Mouse (Mus musculus) ES-E14 (cell line): ENCODE data around the gene Thap11. TPM values are rescaled to one million over a fixed set of nuclear protein-coding genes. Genes with fewer than 3 reads are reported as not detected.

Experiments used
- DNase-seq: peaks from one replicate; pipeline ENCODE4 v3.0.0-alpha.2; 2013; ENCODE audit warnings: low read depth, low spot score
- H3K27ac ChIP-seq: 2 replicates; pipeline ENCODE4 v1.5.1; 2012; ENCODE audit warnings: low read depth, mild to moderate bottlenecking, low read length, moderate library complexity, mixed read lengths; ENCODE audit not compliant: poor library complexity, insufficient read depth, severe bottlenecking
- H3K36me3 ChIP-seq: 2 replicates; pipeline ENCODE4 v1.6.1; 2012; ENCODE audit warnings: mild to moderate bottlenecking, low read length, moderate library complexity, mixed read lengths; ENCODE audit not compliant: control insufficient read depth, poor library complexity, insufficient read depth, severe bottlenecking
- H3K4me1 ChIP-seq, 2 experiments: fragments of 150-350 bp in 1 of 2; sonication (generic) in 1 of 2; 2 replicates each; pipeline ENCODE4 v1.6.1; 2012; ENCODE audit warnings: low read length in 2 of 2, mild to moderate bottlenecking in 1 of 2, mixed read lengths in 1 of 2; ENCODE audit not compliant: control insufficient read depth in 2 of 2, insufficient read depth in 2 of 2, poor library complexity in 1 of 2
- H3K4me3 ChIP-seq, 2 experiments: fragments of 150-350 bp in 1 of 2; sonication (generic) in 1 of 2; 2 replicates each; pipeline ENCODE4 v1.5.1; 2012; ENCODE audit warnings: low read length in 2 of 2, low read depth in 1 of 2, mild to moderate bottlenecking in 1 of 2, mixed read lengths in 1 of 2; ENCODE audit not compliant: insufficient read depth in 1 of 2, poor library complexity in 1 of 2, severe bottlenecking in 1 of 2
- H3K9ac ChIP-seq: 2 replicates; pipeline ENCODE4 v1.6.1; 2012; ENCODE audit warnings: low read depth, mild to moderate bottlenecking, low read length, mixed read lengths; ENCODE audit not compliant: poor library complexity, insufficient read depth, severe bottlenecking
- H3K9me3 ChIP-seq: fragments of 150-350 bp; sonication (generic); 2 replicates; pipeline ENCODE4 v1.6.1; 2012; ENCODE audit warnings: low read depth, mild to moderate bottlenecking, low read length; ENCODE audit not compliant: control insufficient read depth, insufficient read depth
- CHD2 ChIP-seq: IDR thresholded peaks from 2 replicates; pipeline ENCODE4 v1.6.1; 2014; ENCODE audit warnings: mild to moderate bottlenecking, low read depth, low read length, inconsistent platforms
- HCFC1 ChIP-seq: IDR thresholded peaks from 2 replicates; pipeline ENCODE4 v1.6.1; 2012; ENCODE audit warnings: low read length, inconsistent platforms, borderline replicate concordance; ENCODE audit not compliant: insufficient read depth
- MAFK ChIP-seq: IDR thresholded peaks from 2 replicates; pipeline ENCODE4 v1.6.1; 2014; ENCODE audit warnings: mild to moderate bottlenecking, low read depth, low read length, inconsistent platforms; ENCODE audit not compliant: insufficient read depth
- ZC3H11A ChIP-seq: IDR thresholded peaks from 2 replicates; pipeline ENCODE4 v1.6.1; 2012; ENCODE audit warnings: low read depth, mild to moderate bottlenecking, inconsistent platforms, low read length, borderline replicate concordance
- ZNF384 ChIP-seq: IDR thresholded peaks from 2 replicates; pipeline ENCODE4 v1.6.1; 2012; ENCODE audit warnings: low read depth, low read length, inconsistent platforms
- in situ Hi-C, 2 experiments: fragments of 600-800 bp; cut with MboI; formaldehyde crosslinking; loops; one replicate each; pipeline ENCODE4 v1.15.1; 2025; ENCODE audit warnings: low sequenced_read_pairs in 2 of 2, inconsistent platforms in 1 of 2; ENCODE audit not compliant: unreplicated experiment in 2 of 2
- total RNA-seq: library from RNA; depleted of rRNA; stranded (reverse); fragments of 300-350 nt; gene quantifications from 2 replicates; pipeline ENCODE4 v1.2.3, GENCODE M21; 2012

Gene Thap11
- total RNA-seq, 1 experiment = 52.5 TPM

DNA sequence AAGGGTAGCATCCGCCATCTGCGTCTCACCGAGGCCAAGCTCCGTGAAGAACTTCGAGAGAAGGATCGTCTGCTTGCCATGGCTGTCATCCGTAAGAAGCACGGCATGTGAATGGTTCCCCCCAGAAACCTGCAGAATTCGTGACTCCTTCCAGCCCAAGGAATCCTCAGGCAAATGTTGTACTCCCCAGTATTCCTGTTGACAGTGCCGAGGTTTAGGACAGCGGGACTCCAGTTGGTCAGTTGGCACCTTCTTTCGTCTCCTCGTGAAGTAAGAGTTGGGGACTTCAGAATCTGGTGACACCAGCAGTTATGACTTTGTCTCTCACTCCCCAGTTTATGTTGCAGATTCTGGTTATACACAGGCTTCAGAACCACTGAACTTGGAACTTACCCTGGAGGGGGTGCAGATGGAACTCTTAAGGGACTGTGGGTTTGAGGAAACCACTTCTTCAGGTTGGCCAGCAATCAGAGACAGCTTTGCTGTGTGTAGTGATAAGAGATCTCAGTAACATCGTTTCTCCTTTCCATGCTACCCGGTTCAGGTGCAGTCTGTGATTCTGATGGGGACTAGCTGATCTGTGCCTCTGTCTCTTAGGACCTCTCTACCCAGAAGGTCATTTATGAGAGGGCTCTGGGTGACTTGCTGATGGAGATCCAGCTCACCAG lies 1.4 kb downstream of the Thap11 start:
- DNase-seq = no peak
- peaks cover 4 to 7% of the 10 kb centered on the region in 2 experiments; a peak in 3 of 4 replicates for H3K4me1 ChIP-seq
- no peak overlapping the region for H3K27ac ChIP-seq
- TF ChIP-seq HCFC1 = no peak
- H3K4me3 ChIP-seq = peak overlapping the region; percentile 91 to 98
- 0 out of 2 replicates have a peak, but pooled peaks cover 3% of the 10 kb centered on the region for H3K36me3 ChIP-seq
- H3K9me3 ChIP-seq = no peaks in the 10 kb centered on the region
- peak overlapping the region; percentile 97 for H3K9ac ChIP-seq
- in situ Hi-C loops = no loop called here

DNA sequence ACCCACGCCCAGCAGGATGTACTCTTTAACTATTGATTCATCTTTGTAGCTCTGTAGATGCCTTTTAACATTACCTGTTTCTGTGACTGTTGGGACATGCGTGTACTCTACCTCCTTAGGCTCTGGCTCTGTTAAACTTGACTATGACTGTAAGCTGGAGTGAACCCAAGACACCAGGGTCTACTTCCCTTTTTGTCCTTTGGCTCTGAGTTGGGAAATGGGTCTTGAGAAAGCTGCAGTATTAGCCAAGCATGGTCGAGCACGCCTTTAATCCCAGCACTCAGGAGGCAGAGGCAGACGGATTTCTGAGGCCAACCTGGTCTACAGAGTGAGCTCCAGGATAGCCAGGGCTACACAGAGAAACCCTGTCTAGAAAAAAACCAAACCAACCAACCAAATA lies 3.6 kb downstream of the Thap11 start:
- in situ Hi-C loops = no loop called here
- Histone ChIP-seq H3K36me3 (0 out of 2 replicates have a peak, but pooled peaks cover 4% of the 10 kb centered on the region), H3K27ac (no peak overlapping the region), H3K9me3 (no peaks in the 10 kb centered on the region), H3K4me3 (no peak overlapping the region), H3K4me1 (peaks cover 11 to 13% of the 10 kb centered on the region in 2 experiments), H3K9ac (no peak overlapping the region; the same call in 1 of the 2 replicates)
- no peak for TF ChIP-seq HCFC1
- no peak for TF ChIP-seq ZC3H11A
- TF ChIP-seq MAFK = no peak
- no peak for TF ChIP-seq ZNF384
- TF ChIP-seq CHD2 = no peak
- no peak for DNase-seq

DNA sequence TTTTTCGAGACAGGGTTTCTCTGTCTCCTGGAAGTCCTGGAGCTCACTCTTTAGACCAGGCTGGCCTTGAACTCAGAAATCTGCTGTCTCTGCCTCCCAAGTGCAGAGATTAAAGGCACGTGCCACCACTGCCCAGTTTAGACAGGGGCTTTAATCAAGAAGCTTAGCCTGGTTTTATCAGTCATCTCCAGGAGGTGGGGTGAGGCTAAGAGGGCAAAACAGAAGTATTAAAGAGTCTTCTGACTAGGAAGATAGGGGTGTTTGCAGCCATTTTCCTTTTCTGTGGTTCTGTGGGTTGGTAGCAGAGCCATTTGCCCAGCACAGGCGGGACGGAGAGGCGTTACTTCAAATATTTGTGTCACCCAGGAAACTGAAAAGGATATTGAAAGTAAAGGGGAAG lies 4.4 kb downstream of the Thap11 start:
- H3K9me3 ChIP-seq = no peaks in the 10 kb centered on the region
- H3K27ac ChIP-seq = no peak overlapping the region
- in situ Hi-C loops = no loop called here
- peak overlapping the region; percentile 82; the same call in 1 of the 2 replicates for H3K9ac ChIP-seq
- H3K4me3 ChIP-seq = peak overlapping the region in 1 of 2 experiments; percentile 55; a peak in 1 of 4 replicates
- DNase-seq = no peak
- TF ChIP-seq ZC3H11A = no peak
- peaks cover 6% of the 10 kb centered on the region; the same call in 1 of the 2 replicates for H3K36me3 ChIP-seq
- H3K4me1 ChIP-seq = peaks cover 13 to 15% of the 10 kb centered on the region in 2 experiments

DNA sequence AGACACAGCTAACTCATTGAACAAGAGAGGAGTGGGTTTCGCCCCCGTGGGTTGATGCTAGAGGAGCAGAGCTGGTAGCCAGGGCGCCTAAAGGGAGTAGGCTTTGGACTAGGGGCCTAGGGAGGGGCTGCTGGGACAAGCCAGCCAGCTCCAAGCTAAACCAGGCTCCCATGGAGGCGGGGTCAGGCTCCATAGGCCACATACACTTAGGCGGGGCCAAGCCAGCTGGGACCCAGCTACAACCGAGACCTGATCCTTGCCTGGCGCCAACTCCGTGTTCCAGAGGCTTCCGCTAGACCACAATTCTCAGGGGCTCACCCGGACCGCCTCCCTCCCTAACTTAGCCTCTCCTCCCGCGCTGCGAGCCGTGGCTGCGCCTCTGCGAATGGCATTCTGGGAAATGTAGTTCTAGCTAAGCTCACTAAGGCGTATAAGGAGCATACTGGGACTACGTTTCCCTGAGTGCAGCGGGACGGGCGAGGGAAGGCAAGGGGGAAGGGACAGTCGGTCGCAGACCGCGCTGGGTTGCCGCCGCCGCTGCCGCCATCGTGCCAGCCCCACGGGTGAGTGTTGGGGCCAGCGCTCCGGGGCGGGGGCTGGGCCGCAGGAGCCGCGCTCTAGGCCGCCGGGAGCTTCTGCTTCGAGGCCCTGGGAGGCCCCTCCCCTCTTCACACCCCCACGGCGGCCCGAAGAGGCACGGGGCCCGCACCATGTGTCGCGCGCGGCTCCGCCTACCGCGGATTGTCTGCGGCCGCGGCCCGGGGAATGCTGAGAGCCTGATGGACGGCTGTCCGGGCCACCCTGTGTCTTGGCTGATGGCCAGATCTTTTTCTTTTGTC lies 5.4 kb downstream of the Thap11 start, which contains the start of gene Nutf2:
Gene Nutf2, plus strand, starts transcription at position 438 of the 839 bp plus-strand sequence.
- Histone ChIP-seq H3K27ac (peak within 1 kb of the TSS; percentile 87), H3K4me1 (peaks cover 16 to 18% of the 10 kb centered on the region in 2 experiments), H3K9ac (peak within 1 kb of the TSS; percentile 98), H3K36me3 (peaks cover 10% of the 10 kb centered on the region; the same call in 1 of the 2 replicates), H3K4me3 (peak within 1 kb of the TSS; percentile 94 to 98), H3K9me3 (no peaks in the 10 kb centered on the region)
- DNase-seq = peak; percentile 98
- in situ Hi-C loops = no loop called here
- TF ChIP-seq HCFC1 (peak; percentile 99), CHD2 (peak; percentile 64), ZC3H11A (no peak)
